Mouse (Mus musculus): ENCODE measurements around the gene Gm10322.

DNA sequence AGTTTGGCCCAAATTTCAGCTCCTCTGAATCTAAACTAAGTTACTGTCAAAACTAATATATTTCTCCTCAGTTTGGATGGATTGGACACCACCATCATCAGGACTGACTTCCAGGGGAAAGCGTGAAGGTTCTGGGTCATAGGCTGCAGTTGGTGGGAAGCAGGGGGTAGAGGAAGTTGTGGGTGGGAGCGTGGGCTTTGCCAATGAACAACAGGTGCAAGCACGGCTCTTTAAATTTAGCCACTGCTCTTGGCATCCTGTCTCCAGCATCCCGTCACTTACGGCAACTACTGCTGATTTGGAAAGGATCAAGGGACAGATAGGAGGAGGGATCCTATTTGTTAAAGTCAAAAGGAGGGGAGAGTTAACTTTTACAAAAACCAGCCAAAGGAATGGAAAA is 7.6 kb downstream of the Gm10322 start:
- no peak for TF ChIP-seq CTCF (IDR thresholded peaks at IDR 0.05; ENCODE audit: low read depth, low read length)
- TF ChIP-seq GATA1 (IDR thresholded peaks at IDR 0.05; ENCODE audit: borderline replicate concordance, low read length) = no peak
- TF ChIP-seq TAL1 (conservative IDR thresholded peaks at IDR 0.05; ENCODE audit: low read depth, low read length) = no peak
- no peak for TF ChIP-seq POLR2AphosphoS5 (IDR thresholded peaks at IDR 0.05; ENCODE audit: insufficient replicate concordance, low read depth, low read length)
